Mouse (Mus musculus): ENCODE measurements around the gene Agbl4.

DNA sequence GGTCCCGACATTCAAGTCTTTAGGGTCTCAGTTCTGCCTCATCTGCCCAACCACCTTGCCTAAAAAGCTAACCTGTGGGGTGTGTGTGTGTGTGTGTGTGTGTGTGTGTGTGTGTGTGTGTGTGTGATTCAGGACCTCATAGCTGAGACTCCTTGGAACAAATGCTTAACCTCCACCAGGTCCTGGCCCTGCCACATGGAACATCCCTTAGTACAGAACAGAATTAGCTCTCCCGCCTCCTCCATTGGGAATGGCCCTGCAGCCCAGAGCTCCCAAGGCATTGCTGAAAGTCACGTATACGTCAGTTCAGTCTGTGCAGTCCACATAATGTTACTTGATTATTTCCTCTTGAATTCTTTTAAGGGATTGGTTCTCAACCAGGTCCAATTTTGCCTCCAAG lies 1120.7 kb downstream of the Agbl4 start:
- no peak for TF ChIP-seq CTCF (IDR thresholded peaks at IDR 0.05; ENCODE audit: low read depth, low read length)
- no peak for TF ChIP-seq POLR2A (IDR thresholded peaks at IDR 0.05; ENCODE audit: extremely low read depth, insufficient read depth, low read length)

Measured in liver, adult 2 months (tissue).